Mouse (Mus musculus) CH12.LX (cell line): ENCODE measurements at regions not wholly inside any gene's neighbourhood (a gene's known extent, or its start where the extent isn't known, plus 50 kb on each side); places are given as distances from the start of the nearest gene placed in this dataset.

Experiments
- DNase-seq: peaks from one replicate; pipeline ENCODE4 v3.0.0-alpha.2; 2013; ENCODE audit errors: extremely low read depth
- H3K27ac ChIP-seq: 2 replicates; pipeline ENCODE4 v1.5.1; 2012; ENCODE audit warnings: low read depth, mild to moderate bottlenecking, control low read depth, moderate library complexity; ENCODE audit not compliant: insufficient read depth
- H3K27me3 ChIP-seq: replicated peaks from 2 replicates; pipeline ENCODE3; 2012; ENCODE audit warnings: inconsistent platforms
- H3K36me3 ChIP-seq, 2 experiments: replicated peaks in 1 of 2; 2 replicates each; pipeline versions ENCODE3 to v1.6.1; 2012; ENCODE audit warnings: inconsistent platforms in 1 of 2, low read length in 1 of 2, mild to moderate bottlenecking in 1 of 2, mixed read lengths in 1 of 2, moderate library complexity in 1 of 2; ENCODE audit not compliant: control insufficient read depth in 1 of 2, insufficient read depth in 1 of 2
- H3K4me1 ChIP-seq, 2 experiments: 2 replicates each; pipeline ENCODE4 v1.6.1; 2012; ENCODE audit warnings: inconsistent platforms in 1 of 2, moderate library complexity in 1 of 2; ENCODE audit not compliant: insufficient read depth in 2 of 2, control insufficient read depth in 1 of 2
- H3K4me2 ChIP-seq: 2 replicates; pipeline ENCODE4 v1.6.1; 2012; ENCODE audit warnings: low read depth, mild to moderate bottlenecking, control low read depth; ENCODE audit not compliant: poor library complexity, insufficient read depth, severe bottlenecking
- H3K4me3 ChIP-seq, 3 experiments: fragments of 150-350 bp in 1 of 3; sonication (generic) in 1 of 3; replicated peaks in 1 of 3; 2 replicates each; pipeline versions ENCODE3 to v1.5.1; 2011 to 2012; ENCODE audit warnings: low read depth in 2 of 3, low read length in 2 of 3, mild to moderate bottlenecking in 2 of 3, moderate library complexity in 2 of 3, control low read depth in 1 of 3, improper control_type of control experiment in 1 of 3, inconsistent platforms in 1 of 3, mixed read lengths in 1 of 3; ENCODE audit not compliant: poor library complexity in 1 of 3
- H3K79me2 ChIP-seq: replicated peaks from 2 replicates; pipeline ENCODE4 v1.6.1; 2012; ENCODE audit warnings: mild to moderate bottlenecking, moderate library complexity; ENCODE audit not compliant: control insufficient read depth, poor library complexity, insufficient read depth, severe bottlenecking; ENCODE audit errors: extremely low read depth
- H3K9ac ChIP-seq: 2 replicates; pipeline ENCODE4 v1.6.1; 2012; ENCODE audit warnings: low read depth, mild to moderate bottlenecking, control low read depth, moderate library complexity; ENCODE audit not compliant: insufficient read depth
- H3K9me3 ChIP-seq: replicated peaks from 2 replicates; pipeline ENCODE3; 2012; ENCODE audit warnings: low read length, inconsistent platforms, mixed read lengths
- E2F4 ChIP-seq: IDR thresholded peaks from 2 replicates; pipeline ENCODE4 v1.6.1; 2011; ENCODE audit warnings: low read depth, low read length, improper control_type of control experiment; ENCODE audit not compliant: insufficient replicate concordance
- GABPA ChIP-seq: IDR thresholded peaks from 2 replicates; pipeline ENCODE4 v1.6.1; 2012; ENCODE audit warnings: low read depth, low read length, improper control_type of control experiment, inconsistent platforms; ENCODE audit not compliant: insufficient replicate concordance
- HCFC1 ChIP-seq: IDR thresholded peaks from 2 replicates; pipeline ENCODE4 v1.6.1; 2012; ENCODE audit warnings: low read depth, mild to moderate bottlenecking, inconsistent platforms, low read length, improper control_type of control experiment
- IRF4 ChIP-seq: IDR thresholded peaks from 2 replicates; pipeline ENCODE4 v1.6.1; 2014; ENCODE audit warnings: low read depth, mild to moderate bottlenecking, inconsistent platforms, low read length, improper control_type of control experiment
- KAT2A ChIP-seq: IDR thresholded peaks from 2 replicates; pipeline ENCODE4 v1.6.1; 2012; ENCODE audit warnings: low read length, improper control_type of control experiment, inconsistent platforms; ENCODE audit not compliant: insufficient replicate concordance
- MAFK ChIP-seq: IDR thresholded peaks from 2 replicates; pipeline ENCODE4 v1.6.1; 2011; ENCODE audit warnings: low read length, improper control_type of control experiment; ENCODE audit not compliant: insufficient replicate concordance
- MEF2A ChIP-seq: IDR thresholded peaks from 2 replicates; pipeline ENCODE4 v1.6.1; 2014; ENCODE audit warnings: low read depth, mild to moderate bottlenecking, inconsistent platforms, low read length, improper control_type of control experiment, borderline replicate concordance
- MXI1 ChIP-seq: IDR thresholded peaks from 2 replicates; pipeline ENCODE4 v1.6.1; 2011; ENCODE audit warnings: mild to moderate bottlenecking, low read depth, low read length, improper control_type of control experiment
- NRF1 ChIP-seq: IDR thresholded peaks from 2 replicates; pipeline ENCODE4 v1.6.1; 2014; ENCODE audit warnings: low read depth, mild to moderate bottlenecking, inconsistent platforms, low read length, improper control_type of control experiment, moderate library complexity
- POLR2AphosphoS2 ChIP-seq: IDR thresholded peaks from 2 replicates; pipeline ENCODE4 v1.6.1; 2011; ENCODE audit warnings: low read depth, low read length, improper control_type of control experiment
- SIN3A ChIP-seq: IDR thresholded peaks from 2 replicates; pipeline ENCODE4 v1.6.1; 2012; ENCODE audit warnings: low read length, improper control_type of control experiment, inconsistent platforms
- TCF12 ChIP-seq: IDR thresholded peaks from 2 replicates; pipeline ENCODE4 v1.6.1; 2014; ENCODE audit warnings: low read depth, mild to moderate bottlenecking, inconsistent platforms, low read length, improper control_type of control experiment
- ZKSCAN1 ChIP-seq: IDR thresholded peaks from 2 replicates; pipeline ENCODE4 v1.6.1; 2012; ENCODE audit warnings: low read depth, inconsistent platforms, low read length, improper control_type of control experiment, borderline replicate concordance
- ZMIZ1 ChIP-seq: IDR thresholded peaks from 2 replicates; pipeline ENCODE4 v1.6.1; 2012; ENCODE audit warnings: low read depth, mild to moderate bottlenecking, inconsistent platforms, low read length, improper control_type of control experiment
- ZNF384 ChIP-seq: IDR thresholded peaks from 2 replicates; pipeline ENCODE4 v1.6.1; 2012; ENCODE audit warnings: low read depth, low read length, improper control_type of control experiment, inconsistent platforms
- dilution Hi-C: fragments of 300-500 bp; cut with MboI; formaldehyde crosslinking; loops from 2 replicates; pipeline ENCODE4 v1.14.3; 2020; ENCODE audit warnings: low sequenced_read_pairs; ENCODE audit not compliant: extremely low pct_unique_long_range_greater_than_20kb, extremely low pct_ligation_motif_present
- in situ Hi-C: fragments of 300-500 bp; cut with MboI; formaldehyde crosslinking; loops from 3 replicates; pipeline ENCODE4 v1.14.3; 2019; ENCODE audit warnings: low sequenced_read_pairs, low pct_ligation_motif_present, low pct_unique_long_range_greater_than_20kb, mixed read lengths

- Histone ChIP-seq H3K36me3 (no peaks in the 10 kb centered on the region), H3K27ac (no peak overlapping the region), H3K9me3 (no peaks in the 10 kb centered on the region), H3K4me2 (no peak overlapping the region), H3K4me3 (no peak overlapping the region), H3K27me3 (no peaks in the 10 kb centered on the region), H3K9ac (no peak overlapping the region), H3K4me1 (0 out of 4 replicates have a peak, but pooled peaks cover 0 to 4% of the 10 kb centered on the region in 2 experiments), H3K79me2 (no peaks in the 10 kb centered on the region)
- dilution Hi-C loops = no loop called here
- in situ Hi-C loops = no loop called here
- no peak for DNase-seq
- TF ChIP-seq NRF1 (no peak), MXI1 (no peak)
Measured at GRCm38 (mm10) chr14:24895196-24895595, 408.3 kb downstream of the Rps24 start.

- Histone ChIP-seq H3K27ac (no peak overlapping the region), H3K79me2 (no peaks in the 10 kb centered on the region), H3K36me3 (no peaks in the 10 kb centered on the region), H3K27me3 (peaks cover 8% of the 10 kb centered on the region), H3K4me1 (0 out of 4 replicates have a peak, but pooled peaks cover 0 to 4% of the 10 kb centered on the region in 2 experiments), H3K9me3 (no peaks in the 10 kb centered on the region), H3K4me2 (no peak overlapping the region), H3K4me3 (no peak overlapping the region), H3K9ac (no peak overlapping the region)
- TF ChIP-seq E2F4 = no peak
- TF ChIP-seq SIN3A = no peak
- TF ChIP-seq GABPA = no peak
- TF ChIP-seq MXI1 = no peak
- no peak for TF ChIP-seq IRF4
- no peak for TF ChIP-seq ZMIZ1
- TF ChIP-seq POLR2AphosphoS2 = no peak
- TF ChIP-seq ZKSCAN1 = no peak
- TF ChIP-seq KAT2A = no peak
- TF ChIP-seq MEF2A = no peak
- TF ChIP-seq MAFK = no peak
- TF ChIP-seq TCF12 = no peak
- no peak for TF ChIP-seq HCFC1
- TF ChIP-seq ZNF384 = no peak
- DNase-seq = no peak
- dilution Hi-C loops (no loop called here), in situ Hi-C loops (no loop called here)
Measured at GRCm38 (mm10) chr14:24896681-24897080, 409.8 kb downstream of the Rps24 start.
